Mouse (Mus musculus) lung, adult 2 months (tissue): Measurements from ENCODE around the gene Ext2.

ENCODE experiments used
- CTCF ChIP-seq: fragments of 200-500 bp; IDR thresholded peaks from 2 replicates; pipeline ENCODE4 v1.5.1; 2011; ENCODE audit warnings: mild to moderate bottlenecking, low read length, control low read depth; ENCODE audit not compliant: insufficient read depth
- POLR2A ChIP-seq: fragments of 200-500 bp; IDR thresholded peaks from 2 replicates; pipeline ENCODE4 v1.6.1; 2011; ENCODE audit warnings: low read depth, mild to moderate bottlenecking, control low read depth, low read length, borderline replicate concordance; ENCODE audit errors: extremely low read depth

DNA sequence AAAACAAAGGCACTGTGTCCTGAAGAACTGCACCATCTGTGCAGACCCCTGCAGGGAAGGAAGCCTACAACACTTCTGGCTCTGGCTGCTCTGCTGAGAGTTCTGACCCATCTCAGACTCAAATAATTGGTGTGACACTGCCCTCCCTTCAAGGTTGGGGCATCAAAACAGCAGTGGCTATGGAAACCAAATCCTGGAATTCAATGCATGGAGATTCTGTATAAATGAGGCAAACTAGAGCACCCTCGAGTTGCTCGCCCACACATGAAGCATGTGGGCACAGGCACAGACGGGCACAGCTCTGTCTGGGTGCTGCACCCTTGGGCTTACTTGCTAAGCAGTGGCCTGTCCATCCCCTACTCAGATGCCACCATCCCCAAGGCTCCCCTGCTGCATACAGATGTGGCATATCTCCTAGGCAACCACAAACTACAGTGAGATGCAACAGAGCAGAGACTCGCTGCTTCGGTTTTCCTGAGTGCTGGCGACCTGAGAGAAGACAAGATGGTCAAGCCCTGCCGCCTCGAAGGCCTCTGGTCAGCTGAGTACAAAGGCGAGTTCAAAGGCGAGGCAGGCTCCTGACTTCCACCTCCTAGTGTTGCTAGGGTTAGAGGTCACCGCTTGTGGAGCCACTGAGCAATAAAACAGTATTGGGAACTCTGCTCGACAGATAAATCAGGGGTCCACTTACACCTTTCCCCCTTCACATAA lies 37.5 kb downstream of the Ext2 start:
- TF ChIP-seq CTCF (no peak), POLR2A (no peak)
